Mouse (Mus musculus) adrenal gland, adult 2 months (tissue): ENCODE measurements around the gene Tnfsf13. TPM values are rescaled to one million over a fixed set of nuclear protein-coding genes. Genes with fewer than 3 reads are reported as not detected.

Experiments used
- DNase-seq: peaks from one replicate; pipeline ENCODE4 v3.0.0; 2021
- polyA plus RNA-seq: library from polyadenylated mRNA; depleted of rRNA; stranded (reverse); fragments of >200 nt; gene quantifications from 2 replicates; pipeline ENCODE4 v1.2.3, GENCODE M21; 2012
- total RNA-seq, 2 experiments: library from RNA; stranded (reverse); gene quantifications; 2 replicates each; pipeline ENCODE4 v1.2.3; 2021

Tnfsf13 gene
- total and polyA plus RNA-seq, 3 experiments = 1.6 to 2.4 (median 2.2) TPM

DNA sequence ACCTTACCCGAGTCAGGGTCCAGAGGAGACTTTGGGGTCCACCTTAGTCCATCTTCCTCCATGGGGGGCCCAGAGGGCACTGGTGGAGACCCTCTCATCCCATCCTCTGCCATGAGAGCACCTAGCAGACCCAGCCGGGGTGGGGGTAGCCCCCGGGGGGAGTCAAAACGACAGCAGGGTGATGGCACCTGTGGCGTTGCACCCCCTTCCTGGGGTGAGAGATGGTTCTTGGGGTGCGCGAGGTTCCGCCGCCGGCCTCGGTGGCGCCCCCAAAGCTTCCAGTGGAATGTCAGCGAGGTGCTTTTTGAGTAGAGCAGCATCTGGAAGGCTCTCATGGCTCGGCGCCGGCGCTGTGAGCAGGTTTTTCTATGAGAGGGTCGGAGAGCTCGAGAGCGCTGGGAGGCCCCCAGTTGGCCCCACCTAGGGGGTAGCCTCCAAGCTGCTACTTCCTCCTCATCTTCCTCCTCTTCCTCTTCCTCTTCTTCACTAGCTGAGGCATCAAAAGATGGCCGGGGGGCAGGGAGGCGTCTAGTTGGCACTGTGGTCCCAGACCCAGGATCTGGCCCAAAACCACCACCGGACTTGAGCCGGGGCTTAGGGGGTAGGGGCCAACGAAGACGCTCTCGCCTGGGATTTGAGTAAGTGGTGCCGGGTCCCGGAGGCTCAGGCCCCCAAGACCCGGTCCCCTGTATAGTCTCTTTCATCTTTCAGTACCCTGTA is 5.3 kb downstream of the Tnfsf13 start:
- DNase-seq = no peak

DNA sequence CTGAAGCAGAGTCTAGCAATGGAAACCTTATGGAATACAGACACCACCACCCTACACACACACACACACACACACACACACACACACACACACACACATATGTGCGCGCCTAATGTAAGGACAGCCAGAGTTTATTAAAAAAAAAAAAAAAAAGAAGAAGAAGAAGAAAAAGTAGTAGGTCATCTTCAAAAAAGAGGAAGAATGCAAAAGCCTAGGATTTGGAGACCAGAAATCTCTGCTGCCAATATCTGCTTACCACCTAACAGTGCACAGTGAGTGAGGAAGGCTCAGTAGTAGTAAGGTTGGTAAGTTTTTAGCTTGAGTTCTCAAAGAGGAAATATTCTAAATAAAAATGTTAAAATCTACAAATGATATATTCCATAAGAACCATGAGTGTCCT is 6.4 kb downstream of the Tnfsf13 start:
- no peak for DNase-seq

GRCm38 (mm10) chr11:69672211-69672706 is 13.3 kb downstream of the Tnfsf13 start, which contains the start of gene Eif4a1:
TSS of gene Eif4a1 (minus strand) at chr11:69672423.
- peak; percentile 100 for DNase-seq

DNA sequence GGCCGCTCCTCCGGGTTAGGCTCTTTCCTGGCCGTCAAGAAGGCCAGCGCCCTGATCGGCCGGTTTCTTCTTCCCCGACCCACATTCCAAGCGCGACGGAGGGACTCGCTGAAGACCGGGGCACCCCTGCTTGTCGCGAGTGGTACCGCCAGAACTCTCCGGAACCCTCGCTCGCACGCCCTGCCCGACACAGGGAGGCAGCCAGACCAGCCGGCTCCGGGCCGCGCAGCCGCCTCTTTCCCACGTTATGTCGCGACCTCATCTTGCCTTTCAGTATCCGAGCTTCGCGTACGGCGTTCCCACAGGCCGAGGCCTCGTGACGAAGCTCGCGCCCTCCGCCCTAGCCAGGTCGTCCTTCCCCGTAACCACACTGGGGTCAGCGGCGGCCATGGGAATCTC is 13.9 kb downstream of the Tnfsf13 start:
- DNase-seq = no peak

- DNase-seq = peak; percentile 97
These were observed 14.5 kb downstream of the Tnfsf13 start for GRCm38 (mm10) chr11:69670786-69671725.

DNA sequence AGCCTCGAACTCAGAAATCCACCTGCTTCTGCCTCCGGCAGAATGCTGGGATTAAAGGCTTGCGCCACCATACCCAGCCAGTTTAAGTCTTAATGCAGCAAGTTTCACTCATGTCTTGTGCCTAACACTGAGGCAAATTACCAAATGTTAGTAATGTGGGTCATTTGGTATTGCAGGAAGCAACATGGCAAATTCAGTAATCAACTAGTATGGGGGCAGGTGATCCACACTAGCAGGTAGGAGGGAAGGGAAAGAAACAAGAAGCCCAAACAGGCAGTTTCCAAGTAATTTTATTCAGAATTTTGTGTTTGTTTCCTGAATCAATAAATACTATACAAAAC is 18.9 kb downstream of the Tnfsf13 start:
- DNase-seq = no peak

GRCm38 (mm10) chr11:69665961-69666664 is 19.5 kb downstream of the Tnfsf13 start, which contains the start of gene Cd68:
TSS of gene Cd68 (minus strand) at chr11:69666153.
- peak; percentile 71 for DNase-seq

GRCm38 (mm10) chr11:69665457-69665960 is 20.1 kb downstream of the Tnfsf13 start:
- DNase-seq = no peak

DNA sequence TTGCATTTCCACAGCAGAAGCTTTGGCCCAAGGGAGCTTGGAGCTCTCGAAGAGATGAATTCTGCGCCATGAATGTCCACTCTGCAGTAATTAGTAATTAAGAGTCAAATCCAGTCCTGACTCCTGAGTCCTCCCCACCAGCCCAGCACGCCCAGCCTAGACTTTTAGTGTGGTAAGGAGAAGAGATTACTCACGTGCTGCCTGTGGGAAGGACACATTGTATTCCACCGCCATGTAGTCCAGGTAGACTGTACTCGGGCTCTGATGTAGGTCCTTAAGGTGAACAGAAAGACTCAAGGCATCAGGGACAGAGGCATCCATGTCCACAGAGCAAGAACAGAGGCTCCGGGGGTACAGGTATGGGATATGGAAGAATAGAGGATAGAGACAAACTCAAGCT is 20.7 kb downstream of the Tnfsf13 start:
- DNase-seq = no peak

GRCm38 (mm10) chr11:69663795-69664194 is 21.8 kb downstream of the Tnfsf13 start:
- peak; percentile 84 for DNase-seq

DNA sequence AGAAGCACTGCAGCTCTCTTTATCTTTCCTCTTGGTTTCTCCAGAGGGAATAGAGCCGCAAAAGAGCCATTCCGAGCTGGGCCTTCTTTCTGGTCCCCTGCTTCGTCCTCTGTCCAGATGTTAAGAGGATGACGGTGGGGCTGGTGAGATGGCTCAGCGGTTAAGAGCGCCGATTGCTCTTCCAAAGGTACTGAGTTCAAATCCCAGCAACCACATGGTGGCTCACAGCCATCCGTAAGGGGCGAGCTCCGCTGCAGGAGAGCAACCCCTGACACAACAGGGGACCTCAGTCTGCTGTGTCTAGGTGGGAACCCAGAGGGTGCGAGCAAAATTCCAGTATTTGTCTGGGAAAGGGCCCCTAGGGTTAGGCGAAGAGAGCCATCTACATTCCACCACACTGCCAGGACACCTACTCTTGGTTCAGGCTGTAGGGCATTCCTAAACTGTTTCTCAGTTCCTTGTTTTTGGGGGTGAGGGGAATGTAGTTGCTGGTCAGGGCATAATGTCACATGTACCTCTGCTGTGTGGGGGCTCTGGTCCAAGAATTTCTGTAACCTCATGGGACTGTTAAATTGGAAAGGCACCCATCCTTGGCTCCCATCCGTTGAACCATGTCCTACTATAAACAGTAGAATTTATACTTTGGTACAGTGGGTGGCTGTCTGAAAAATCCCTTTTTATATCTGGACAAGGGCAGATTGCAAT is 22.5 kb downstream of the Tnfsf13 start:
- no peak for DNase-seq

GRCm38 (mm10) chr11:69662213-69662966 is 23.2 kb downstream of the Tnfsf13 start, which contains the start of gene Mpdu1:
TSS of gene Mpdu1 (minus strand) at chr11:69662642.
- DNase-seq = peak; percentile 96

DNA sequence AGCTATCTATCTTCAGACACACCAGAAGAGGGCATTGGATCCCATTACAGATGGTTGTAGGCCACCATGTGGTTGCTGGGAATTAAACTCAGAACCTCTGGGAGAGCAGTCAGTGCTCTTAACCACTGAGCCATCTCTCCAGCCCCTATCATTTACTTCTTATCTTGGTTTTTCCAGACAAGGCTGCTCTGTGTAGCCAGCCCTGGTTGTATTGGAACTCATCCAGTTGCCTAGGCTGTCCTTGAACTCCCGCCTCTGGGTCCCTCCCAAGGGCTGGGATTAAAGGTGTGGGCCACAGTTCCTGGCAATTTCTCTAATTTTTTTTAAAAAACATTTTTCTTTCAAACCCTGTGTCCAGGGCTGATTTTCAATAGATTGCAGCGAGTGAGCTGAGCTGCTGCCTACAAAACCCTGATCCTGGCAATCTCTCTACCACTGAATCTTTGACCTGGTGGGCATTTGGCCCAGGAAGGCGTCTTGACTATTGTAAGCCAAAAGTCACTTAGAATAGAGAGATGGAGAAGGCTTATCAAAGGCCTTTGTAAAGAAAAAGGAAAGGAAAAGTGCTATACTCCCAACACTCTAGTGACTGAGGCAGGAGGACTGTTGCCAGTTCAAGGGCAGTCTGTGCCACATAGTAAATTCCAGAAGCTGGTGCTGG is 24.2 kb downstream of the Tnfsf13 start:
- DNase-seq = peak; percentile 83

DNA sequence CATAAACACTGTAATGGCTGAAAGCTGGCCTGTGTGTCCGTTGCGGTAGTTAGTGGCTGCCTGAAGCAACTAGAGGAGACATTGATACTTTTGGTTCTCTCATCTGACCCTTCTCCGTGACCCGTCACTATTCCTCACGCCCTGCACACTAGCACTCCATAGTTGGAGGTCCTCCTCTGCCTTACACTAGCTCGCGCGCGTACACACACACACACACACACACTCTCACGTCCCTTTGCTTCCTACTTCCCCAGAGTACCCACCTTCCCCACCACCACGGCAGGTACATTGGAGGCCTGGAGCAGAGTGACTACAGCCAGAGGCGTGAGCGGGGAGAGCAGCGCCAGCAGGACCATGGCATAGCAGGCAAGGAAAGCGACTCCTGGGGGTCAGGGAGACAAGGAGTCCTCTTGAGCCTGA is 28.1 kb downstream of the Tnfsf13 start:
- DNase-seq = no peak

- no peak for DNase-seq
These were observed 28.7 kb downstream of the Tnfsf13 start for GRCm38 (mm10) chr11:69656617-69657461.

DNA sequence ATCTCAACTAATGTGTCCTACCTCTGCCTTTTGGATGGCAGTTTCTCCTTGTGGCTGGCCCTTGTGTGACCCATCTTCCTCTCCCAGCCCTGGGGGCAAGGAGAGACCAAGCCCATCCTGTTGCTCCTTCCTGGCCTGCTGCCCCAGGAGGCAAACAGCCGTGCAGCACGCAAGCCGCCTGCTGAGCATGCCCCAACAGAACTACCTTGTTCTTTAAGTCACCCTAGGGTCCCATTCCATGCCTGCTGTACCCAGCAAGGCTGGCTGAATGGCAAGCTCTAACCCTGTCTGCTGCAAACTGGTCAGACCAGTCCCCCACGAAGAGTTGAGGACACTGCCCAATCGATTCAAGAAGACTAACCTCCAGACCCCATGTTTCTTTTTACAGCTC is 29.5 kb downstream of the Tnfsf13 start:
- DNase-seq = no peak

DNA sequence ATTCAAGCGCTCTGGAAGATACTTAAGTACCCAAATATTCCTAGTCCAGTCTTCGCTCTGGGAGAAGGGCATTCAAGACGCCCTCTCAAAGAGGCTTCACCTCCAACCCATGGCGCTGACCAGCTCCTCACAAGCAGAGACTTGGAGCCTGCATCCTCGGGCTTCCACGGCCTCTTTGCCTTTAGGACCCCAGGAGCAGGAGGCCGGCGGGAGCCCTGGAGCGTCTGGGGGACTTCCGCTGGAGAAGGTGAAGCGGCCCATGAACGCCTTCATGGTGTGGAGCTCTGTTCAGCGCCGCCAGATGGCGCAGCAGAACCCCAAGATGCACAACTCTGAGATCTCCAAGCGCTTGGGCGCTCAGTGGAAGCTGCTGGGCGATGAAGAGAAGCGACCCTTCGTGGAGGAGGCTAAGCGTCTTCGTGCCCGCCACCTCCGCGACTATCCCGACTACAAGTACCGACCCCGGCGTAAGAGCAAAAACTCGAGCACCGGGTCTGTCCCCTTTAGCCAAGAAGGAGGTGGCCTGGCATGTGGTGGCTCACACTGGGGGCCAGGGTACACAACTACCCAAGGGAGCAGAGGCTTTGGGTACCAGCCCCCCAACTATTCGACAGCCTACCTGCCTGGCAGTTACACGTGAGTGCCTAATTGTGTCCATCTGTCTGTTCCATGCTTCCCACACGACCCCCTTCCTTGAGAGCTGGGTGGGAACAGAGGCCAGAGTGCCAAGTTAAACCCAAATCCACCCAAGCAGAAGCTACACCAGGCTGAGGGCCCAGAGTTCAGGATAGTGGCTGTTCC is 30.1 kb downstream of the Tnfsf13 start, which contains the start of gene Sox15:
Gene Sox15, plus strand, starts transcription at position 51 of the 801 bp plus-strand sequence.
- peak; percentile 67 for DNase-seq

GRCm38 (mm10) chr11:69654760-69655159 is 30.8 kb downstream of the Tnfsf13 start:
- no peak for DNase-seq
